Mouse (Mus musculus) thymus, adult 2 months (tissue): ENCODE data around the gene Wdr5. TPM values are rescaled to one million over a fixed set of nuclear protein-coding genes. Genes with fewer than 3 reads are reported as not detected.

Experiments used
- DNase-seq: peaks from one replicate; pipeline ENCODE4 v3.0.0; 2021
- H3K27ac ChIP-seq: fragments of 200-500 bp; 2 replicates; pipeline ENCODE4 v1.5.1; 2012; ENCODE audit warnings: low read length, control low read depth; ENCODE audit not compliant: control insufficient read depth, insufficient read depth
- H3K27me3 ChIP-seq: fragments of 200-500 bp; 2 replicates; pipeline ENCODE4 v1.6.1; 2012; ENCODE audit warnings: mild to moderate bottlenecking, low read length, moderate library complexity, mixed read lengths; ENCODE audit not compliant: control insufficient read depth, insufficient read depth
- H3K36me3 ChIP-seq: fragments of 200-500 bp; 2 replicates; pipeline ENCODE4 v1.6.1; 2012; ENCODE audit warnings: mild to moderate bottlenecking, low read length, moderate library complexity; ENCODE audit not compliant: control insufficient read depth, insufficient read depth
- H3K4me1 ChIP-seq: fragments of 200-500 bp; replicated peaks from 2 replicates; pipeline ENCODE4 v1.6.1; 2012; ENCODE audit warnings: low read length; ENCODE audit not compliant: control insufficient read depth, insufficient read depth
- H3K4me3 ChIP-seq: fragments of 200-500 bp; 2 replicates; pipeline ENCODE4 v1.5.1; 2012; ENCODE audit warnings: mild to moderate bottlenecking, low read length, control low read depth, moderate library complexity; ENCODE audit not compliant: control insufficient read depth, insufficient read depth
- CTCF ChIP-seq: fragments of 200-500 bp; IDR thresholded peaks from 2 replicates; pipeline ENCODE4 v1.5.1; 2012; ENCODE audit warnings: mild to moderate bottlenecking, control low read depth, low read length, moderate library complexity, borderline replicate concordance; ENCODE audit not compliant: control insufficient read depth, poor library complexity, insufficient read depth; ENCODE audit errors: extremely low read depth
- POLR2A ChIP-seq: fragments of 200-500 bp; IDR thresholded peaks from 2 replicates; pipeline ENCODE4 v1.6.1; 2012; ENCODE audit warnings: mild to moderate bottlenecking, low read length, control low read depth, moderate library complexity; ENCODE audit not compliant: control insufficient read depth, poor library complexity, insufficient read depth; ENCODE audit errors: extremely low read depth
- WGBS: fragments of 180-500 bp; shearing (Covaris S2); methylation state at CpG from one replicate; pipeline ENCODE4 v1.1.7; 2018; 5-methylcytosine and 5-hydroxymethylcytosine counted together
- polyA plus RNA-seq: library from polyadenylated mRNA; depleted of rRNA; stranded (reverse); fragments of >200 nt; gene quantifications from 2 replicates; pipeline ENCODE4 v1.2.3, GENCODE M21; 2012

The Wdr5 gene
- polyA plus RNA-seq, 1 experiment = 42.9 TPM

DNA sequence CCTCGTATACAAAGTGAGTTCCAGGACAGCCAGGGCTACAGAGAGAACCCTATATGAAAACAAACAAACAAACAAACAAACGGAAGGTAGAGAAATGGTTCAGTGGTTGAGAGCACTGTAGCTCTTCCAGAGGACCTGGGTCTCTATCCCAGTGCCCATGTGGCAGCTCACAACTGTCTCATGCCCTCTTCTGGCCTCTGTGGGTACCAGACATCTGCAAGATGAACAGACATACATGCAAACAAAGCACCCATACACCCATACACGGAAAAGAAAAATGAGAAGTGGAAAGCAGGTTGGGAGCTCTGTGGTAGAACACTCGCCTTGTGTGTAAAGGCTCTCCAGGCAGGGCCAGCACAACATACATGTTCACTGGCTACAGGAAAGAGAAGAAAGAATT, 34.6 kb upstream of the Wdr5 start:
- H3K27ac ChIP-seq = no peak overlapping the region
- WGBS = 72% methylated on average over 4 of the region's 4 CpGs
- no peak for TF ChIP-seq POLR2A
- TF ChIP-seq CTCF = no peak
- no peak for DNase-seq
- no peaks in the 10 kb centered on the region for H3K4me1 ChIP-seq
- H3K4me3 ChIP-seq = no peak overlapping the region
- no peaks in the 10 kb centered on the region for H3K27me3 ChIP-seq
- no peaks in the 10 kb centered on the region for H3K36me3 ChIP-seq

DNA sequence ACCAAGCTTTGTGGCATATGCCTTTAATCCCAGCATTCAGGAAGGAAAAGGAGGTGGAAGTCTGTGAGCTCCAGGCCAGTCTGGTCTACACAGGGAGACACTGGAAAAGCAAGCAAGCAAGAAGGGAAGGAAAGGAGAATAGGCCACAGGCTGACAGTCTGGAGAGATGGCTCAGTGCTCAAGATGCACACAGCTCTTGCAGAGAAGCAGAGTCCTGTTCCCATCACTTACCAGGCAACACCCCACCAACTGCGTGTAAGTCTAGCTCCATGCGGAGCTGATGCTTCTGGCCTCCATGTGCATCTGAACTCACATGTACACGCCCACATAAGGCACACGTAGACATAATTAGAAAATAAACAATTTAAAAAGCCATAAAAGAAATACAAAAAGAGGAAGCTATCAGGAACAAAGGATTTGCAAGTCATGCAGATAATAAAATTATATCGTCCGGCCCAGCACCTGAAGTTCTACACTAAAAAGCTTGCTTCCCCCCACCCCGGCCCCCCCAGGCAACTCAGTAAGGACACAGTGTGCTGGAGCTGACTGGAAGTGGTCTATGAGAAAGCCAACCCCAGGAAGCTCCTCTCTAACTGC, 32.6 kb upstream of the Wdr5 start:
- Histone ChIP-seq H3K4me1 (no peaks in the 10 kb centered on the region), H3K27me3 (no peaks in the 10 kb centered on the region), H3K36me3 (no peaks in the 10 kb centered on the region), H3K4me3 (no peak overlapping the region), H3K27ac (no peak overlapping the region)
- TF ChIP-seq POLR2A = no peak
- no peak for TF ChIP-seq CTCF
- 52% methylated on average over 7 of the region's 7 CpGs for WGBS
- DNase-seq = no peak

DNA sequence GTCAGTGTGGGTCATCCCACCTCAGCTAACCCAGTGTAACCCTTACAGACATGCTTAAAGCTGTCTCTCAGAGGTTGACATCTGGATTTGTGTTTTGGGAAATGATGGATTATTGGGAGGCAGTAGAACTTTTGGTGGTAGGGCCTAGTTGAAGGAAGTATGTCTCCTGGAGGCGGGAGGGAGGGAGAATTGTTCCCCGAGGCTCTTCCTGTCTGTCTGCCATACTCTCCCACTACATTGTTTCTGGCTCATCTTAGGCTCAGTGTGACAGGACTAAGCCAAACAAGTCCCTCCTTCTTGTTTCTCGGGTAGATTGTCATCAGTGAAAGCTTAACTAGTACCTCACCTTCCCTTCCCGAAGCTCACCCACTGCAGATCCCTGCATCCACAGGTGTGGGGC, 28.2 kb upstream of the Wdr5 start:
- Histone ChIP-seq H3K27ac (no peak overlapping the region), H3K36me3 (no peaks in the 10 kb centered on the region), H3K4me3 (no peak overlapping the region), H3K4me1 (no peaks in the 10 kb centered on the region), H3K27me3 (no peaks in the 10 kb centered on the region)
- WGBS = 83% methylated on average over 4 of the region's 4 CpGs
- no peak for DNase-seq
- TF ChIP-seq POLR2A (no peak), CTCF (no peak)

DNA sequence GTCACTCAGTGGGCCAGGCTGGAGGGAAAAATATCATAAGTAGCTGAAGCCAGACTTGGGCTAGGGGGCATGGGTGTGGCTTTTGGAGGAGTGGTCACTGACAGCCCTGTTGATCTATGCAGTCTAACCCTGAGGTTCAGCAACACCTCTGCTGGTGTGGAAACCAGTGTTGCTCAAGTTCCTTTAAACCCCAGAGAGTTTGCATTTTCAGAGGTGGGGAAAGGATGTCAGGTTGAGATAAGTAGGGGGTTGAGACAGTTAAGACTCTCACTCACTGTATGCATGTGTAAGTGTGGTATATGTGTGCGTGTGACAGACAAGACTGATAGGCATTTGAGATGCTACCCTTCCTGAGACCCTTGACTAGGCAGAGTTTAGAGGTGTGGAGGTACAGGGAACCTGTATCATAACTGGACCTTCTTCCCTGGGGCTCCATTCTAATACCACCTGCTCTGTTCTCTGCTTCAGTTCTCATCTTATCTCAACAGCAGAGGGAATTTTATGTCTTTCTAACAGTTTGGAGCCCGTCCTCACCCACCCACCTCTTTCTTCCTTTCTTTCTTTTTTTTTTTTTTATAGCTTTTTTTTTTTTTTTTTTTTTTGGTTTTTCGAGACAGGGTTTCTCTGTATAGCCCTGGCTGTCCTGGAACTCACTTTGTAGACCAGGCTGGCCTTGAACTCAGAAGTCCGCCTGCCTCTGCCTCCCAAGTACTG, 27.5 kb upstream of the Wdr5 start:
- no peak for TF ChIP-seq CTCF
- no peak for TF ChIP-seq POLR2A
- 89% methylated on average over 3 of the region's 4 CpGs for WGBS
- no peak overlapping the region for H3K4me3 ChIP-seq
- H3K27ac ChIP-seq = no peak overlapping the region
- H3K36me3 ChIP-seq = no peaks in the 10 kb centered on the region
- no peak for DNase-seq
- no peaks in the 10 kb centered on the region for H3K4me1 ChIP-seq
- H3K27me3 ChIP-seq = no peaks in the 10 kb centered on the region

DNA sequence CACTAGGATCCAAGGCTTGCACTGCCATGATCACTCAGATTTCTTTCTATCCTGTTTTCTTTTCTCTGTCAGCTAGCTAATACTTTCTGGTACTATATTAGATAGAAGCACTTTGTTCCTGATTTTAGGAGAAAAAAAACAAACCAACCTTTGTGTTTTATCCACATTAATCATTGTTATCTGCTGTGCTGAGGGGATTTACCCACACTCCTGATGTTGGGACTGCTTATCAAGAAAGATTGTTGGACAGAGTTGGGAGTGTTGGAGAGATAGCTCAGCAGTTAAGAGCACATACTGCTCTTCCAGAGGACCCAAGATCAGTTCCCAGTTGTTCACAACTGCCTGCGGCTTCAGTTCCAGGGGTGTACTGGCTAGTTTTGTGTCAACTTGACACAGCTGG, 26.6 kb upstream of the Wdr5 start:
- Histone ChIP-seq H3K4me1 (no peaks in the 10 kb centered on the region), H3K36me3 (no peaks in the 10 kb centered on the region), H3K4me3 (no peak overlapping the region), H3K27me3 (no peaks in the 10 kb centered on the region), H3K27ac (no peak overlapping the region)
- no peak for TF ChIP-seq CTCF
- no peak for TF ChIP-seq POLR2A
- DNase-seq = no peak
- WGBS = 100% methylated on average over 1 of the region's 1 CpGs

DNA sequence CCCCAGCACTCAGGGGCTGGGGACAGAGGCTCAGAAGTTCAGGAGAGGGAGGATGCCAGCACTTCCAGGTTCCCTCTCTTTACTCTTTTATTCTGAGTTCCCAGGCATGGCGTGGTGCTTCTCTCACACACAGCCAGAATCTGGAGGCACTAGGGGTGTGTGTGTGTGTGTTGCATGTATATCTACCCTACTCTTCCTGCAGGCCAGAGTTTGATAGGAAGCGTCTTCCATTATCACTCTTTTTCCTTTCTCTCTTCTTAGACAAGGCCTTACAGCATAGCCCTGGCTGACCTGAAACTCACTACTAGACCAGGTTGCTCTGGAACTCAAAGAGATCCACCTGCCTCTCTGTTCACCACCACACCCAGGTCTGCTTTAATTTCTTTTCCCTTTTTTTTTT, 24.0 kb upstream of the Wdr5 start:
- Histone ChIP-seq H3K27me3 (no peaks in the 10 kb centered on the region), H3K36me3 (no peaks in the 10 kb centered on the region), H3K4me3 (no peak overlapping the region), H3K4me1 (no peaks in the 10 kb centered on the region), H3K27ac (no peak overlapping the region)
- DNase-seq = no peak
- TF ChIP-seq CTCF = no peak
- TF ChIP-seq POLR2A = no peak
- WGBS = 100% methylated on average over 2 of the region's 2 CpGs

DNA sequence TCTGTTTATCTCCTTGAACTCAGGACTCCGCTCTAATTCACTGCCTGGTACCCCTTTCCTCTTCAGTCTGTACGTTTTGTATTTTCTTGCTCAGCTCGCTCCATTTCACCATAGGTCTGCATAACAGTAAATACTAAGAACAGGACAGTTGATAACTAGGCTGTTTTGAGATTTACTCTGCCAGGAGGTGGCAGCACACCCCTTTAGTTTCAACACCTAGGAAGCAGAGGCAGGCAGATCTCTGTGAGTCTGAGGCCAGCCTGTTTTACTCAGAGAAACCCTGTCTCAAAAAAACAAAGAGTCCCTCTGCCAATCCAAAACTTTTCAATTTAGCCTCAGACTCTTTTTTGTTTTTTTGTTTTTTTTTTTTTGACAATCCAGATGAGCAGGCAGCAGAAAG, 21.0 kb upstream of the Wdr5 start:
- Histone ChIP-seq H3K27ac (no peak overlapping the region), H3K36me3 (no peaks in the 10 kb centered on the region), H3K27me3 (no peaks in the 10 kb centered on the region), H3K4me1 (no peaks in the 10 kb centered on the region), H3K4me3 (no peak overlapping the region)
- 97% methylated on average over 3 of the region's 3 CpGs for WGBS
- no peak for DNase-seq
- TF ChIP-seq CTCF (no peak), POLR2A (no peak)
